Mouse (Mus musculus) neutrophil, adult 59 days (primary cell): ENCODE results near the gene 2010003K11Rik. TPM values are rescaled to one million over a fixed set of nuclear protein-coding genes. Genes with fewer than 3 reads are reported as not detected.

Experiments used
- total RNA-seq, 2 experiments: library from RNA; stranded (reverse); gene quantifications; 1 replicate in 1 of 2; 2 replicates in 1 of 2; pipeline ENCODE4 v1.2.4; 2023

Gene 2010003K11Rik
- total RNA-seq = not detected

DNA sequence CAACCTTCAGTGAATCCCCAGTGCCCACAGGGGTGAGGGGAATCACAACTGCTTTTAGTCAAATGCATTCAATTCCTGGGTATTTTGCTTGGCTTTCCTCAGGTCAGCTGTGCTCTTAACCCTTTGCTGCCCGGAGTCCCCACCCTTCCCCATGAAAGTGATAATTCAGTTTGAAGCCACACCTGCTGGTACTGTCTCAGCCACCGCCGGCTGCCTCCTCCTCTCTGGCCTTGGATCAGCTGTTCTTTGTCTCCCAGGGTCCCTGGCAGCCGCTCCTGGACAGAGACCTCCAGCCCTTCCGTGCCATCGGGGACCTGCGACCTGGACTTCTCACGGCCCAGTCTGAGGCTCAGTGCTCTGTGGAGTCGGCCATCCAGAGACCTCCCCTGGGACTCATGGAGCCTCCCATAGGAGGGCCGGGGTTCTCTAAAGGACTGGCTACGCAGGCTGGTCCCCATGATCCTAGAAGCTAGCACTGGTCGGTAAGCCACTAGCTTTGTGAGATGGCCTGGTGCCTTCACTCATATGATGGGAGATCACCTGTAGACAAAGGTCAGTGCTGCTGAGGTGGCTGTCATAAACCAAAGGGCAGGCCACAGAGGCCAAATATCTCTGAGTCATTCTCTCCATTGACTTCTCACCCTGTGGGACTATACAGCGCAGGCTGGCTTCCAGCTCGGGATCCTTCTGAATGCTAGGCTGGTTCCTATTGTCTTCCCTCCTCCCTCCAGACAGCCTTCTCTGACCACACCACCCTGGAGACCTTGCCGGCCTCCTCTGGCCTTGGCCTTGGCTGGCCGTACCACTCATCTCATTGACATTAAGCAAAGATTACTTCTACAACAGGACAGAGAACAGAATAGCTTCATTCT lies at the start of gene 2010003K11Rik:
Gene 2010003K11Rik, minus strand, starts transcription at position 522 of the 872 bp plus-strand sequence.

DNA sequence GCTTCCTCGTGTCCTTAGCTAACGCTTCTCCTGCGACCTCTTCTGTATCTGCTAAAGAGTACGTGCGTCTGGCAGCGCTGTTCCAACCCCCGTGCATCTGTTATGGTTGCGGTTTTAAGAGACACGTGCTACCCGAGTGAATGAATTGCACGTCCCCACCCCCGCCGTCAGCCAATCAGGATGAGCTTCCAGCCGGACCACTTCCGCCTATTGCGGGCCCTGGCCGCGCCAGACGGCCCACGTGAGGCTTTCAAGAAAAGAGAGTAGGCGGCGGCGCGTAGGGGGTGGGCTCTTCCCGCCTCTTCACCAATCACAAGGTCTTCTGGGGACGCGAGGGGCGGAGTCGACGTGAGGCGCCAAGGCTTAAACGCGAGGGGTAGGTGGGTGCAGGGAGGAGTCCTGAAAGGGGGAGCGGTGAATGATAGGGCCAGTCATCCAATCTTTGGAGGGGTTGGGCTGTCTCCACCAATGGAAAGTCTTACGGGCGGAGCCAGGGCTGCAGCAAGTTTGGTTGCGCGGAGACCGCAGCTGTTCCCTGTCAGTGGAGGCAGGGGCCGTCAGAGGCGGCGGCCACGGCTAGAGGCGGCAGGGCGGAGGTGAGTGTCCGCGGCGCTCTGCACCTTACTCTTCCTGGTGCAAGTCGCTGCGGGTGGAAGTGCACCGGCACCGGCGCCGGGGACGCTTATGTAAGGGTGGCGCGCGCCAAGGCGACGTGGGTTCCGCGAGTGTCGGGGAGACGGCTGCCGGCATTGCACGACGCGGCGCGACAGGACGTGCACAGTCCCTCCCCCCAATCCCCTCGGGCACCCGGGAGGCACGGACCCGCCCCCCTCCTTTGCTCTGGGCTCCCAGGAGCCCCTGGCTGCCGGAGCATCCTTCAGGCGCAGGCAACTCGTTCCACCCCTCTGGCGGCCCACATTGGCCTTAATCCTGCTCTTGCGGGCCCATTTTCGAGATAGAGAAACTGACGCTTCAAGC lies 11.9 kb upstream of the 2010003K11Rik start, which contains the start of gene Pcx:
Gene Pcx, plus strand, starts transcription at position 487 of the 978 bp plus-strand sequence.

DNA sequence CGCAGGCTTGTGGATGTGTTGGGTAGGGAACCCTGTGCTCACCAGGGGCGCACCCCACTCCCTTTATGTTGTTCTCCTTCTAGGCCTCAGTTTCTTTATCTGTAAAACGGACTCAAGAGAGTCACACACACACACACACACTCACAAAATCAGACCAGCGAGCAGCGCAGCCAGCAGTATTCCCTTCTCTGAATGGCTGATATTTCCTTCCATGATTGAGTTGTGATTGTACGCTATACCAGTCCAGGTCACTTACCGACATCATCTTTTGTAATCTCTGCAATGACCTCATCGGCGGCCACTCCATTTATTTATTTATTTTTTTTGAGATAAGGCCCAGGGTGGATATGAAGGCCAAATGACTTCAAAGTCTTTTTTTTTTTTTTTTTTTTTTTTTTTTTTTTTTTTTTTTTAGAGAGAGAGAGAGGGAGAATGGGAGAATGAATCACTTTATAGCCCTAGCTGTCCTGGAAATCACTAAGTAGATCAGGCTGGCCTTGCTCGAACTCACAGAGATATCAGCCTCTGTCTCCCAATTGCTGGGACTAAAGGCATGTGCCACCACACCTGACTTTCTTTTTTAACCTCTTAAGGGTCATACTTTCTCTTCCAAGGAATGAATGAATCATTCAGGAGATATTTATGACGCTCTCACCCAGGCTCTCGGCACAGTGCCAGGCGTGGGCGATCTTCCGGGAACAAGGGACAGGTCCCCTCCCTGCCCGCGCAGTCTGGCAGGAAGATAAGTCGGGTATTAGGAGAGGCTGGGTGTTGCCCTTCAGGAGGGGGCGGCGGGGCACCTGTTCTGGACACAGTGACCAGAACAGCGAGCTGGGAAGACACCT lies 20.8 kb downstream of the 2010003K11Rik start, which contains the start of gene Syt12:
Gene Syt12, minus strand, starts transcription at position 103 of the 845 bp plus-strand sequence.

Other genes with a start within 250 kb of the 2010003K11Rik start
- 10 to 100 TPM; 28.7 to 35.5 TPM for gene Ssh3, start 229.4 kb downstream of the 2010003K11Rik start, total RNA-seq
- gene Ankrd13d, start 215.4 kb downstream of the 2010003K11Rik start, total RNA-seq = 10 to 100 TPM; 33.9 to 37.4 TPM
- gene Grk2, start 192.4 kb downstream of the 2010003K11Rik start, total RNA-seq = 100 to 1,000 TPM; 428 to 445 TPM
- gene Kdm2a, start 100.3 kb downstream of the 2010003K11Rik start, total RNA-seq = 100 to 1,000 TPM in 1 of 2 experiments, 10 to 100 TPM in 1; 98.8 to 114 TPM
- not detected for gene Rhod, start 59.2 kb downstream of the 2010003K11Rik start, total RNA-seq
- gene Syt12, start 21.1 kb downstream of the 2010003K11Rik start, total RNA-seq = under 1 TPM in 1 of 2 experiments, not detected in 1; 0.09 TPM
- 1 to 10 TPM; 3.2 to 3.6 TPM for gene Pcx, start 11.9 kb upstream of the 2010003K11Rik start, total RNA-seq
- under 1 TPM; 0.49 to 0.88 TPM for gene Lrfn4, start 117.1 kb upstream of the 2010003K11Rik start, total RNA-seq
- gene Rce1, start 127.1 kb upstream of the 2010003K11Rik start, total RNA-seq = 10 to 100 TPM; 12.7 to 12.8 TPM
- gene Gm960, start 200.1 kb upstream of the 2010003K11Rik start, total RNA-seq = not detected
- gene Sptbn2, start 212.6 kb upstream of the 2010003K11Rik start, total RNA-seq = not detected